Mouse (Mus musculus): ENCODE measurements at regions not wholly inside any gene's neighbourhood (a gene's known extent, or its start where the extent isn't known, plus 50 kb on each side); places are given as distances from the start of the nearest gene placed in this dataset.

GRCm38 (mm10) chr6:75542247-75542700, 955.3 kb downstream of the Gm9008 start:
- TF ChIP-seq POLR2A (IDR thresholded peaks at IDR 0.05; ENCODE audit: borderline replicate concordance, extremely low read depth, insufficient read depth, insufficient read length, poor library complexity, severe bottlenecking) = no peak
- no peak for TF ChIP-seq CTCF (IDR thresholded peaks at IDR 0.05; ENCODE audit: borderline replicate concordance, extremely low read depth, insufficient read depth, insufficient read length)

Measured in brain, embryonic 14.5 days (tissue).